ENCODE assay signal across 8 mouse cellular contexts in genomic region chr10:121364801-121365564, GRCm38 (mm10). TPM values are rescaled to one million over a fixed set of nuclear protein-coding genes. Genes with fewer than 3 reads are reported as not detected.
DNase-seq lines count a peak whose midpoint lies in the region; ATAC-seq lines count a peak whose summit lies in the region.

Gene Gns, plus strand, starts transcription at chr10:121365090.

- no peaks in the 10 kb centered on the region for H3K36me3 ChIP-seq in hindbrain, embryonic 14.5 days (replicated peaks; ENCODE audit: control insufficient read depth, insufficient read depth)

- peak within 1 kb of the TSS; percentile 76 for H3K27ac ChIP-seq in hindbrain, embryonic 14.5 days

- H3K4me3 ChIP-seq in hindbrain, embryonic 14.5 days (replicated peaks; ENCODE audit: low read length): peak within 1 kb of the TSS; percentile 100

- H3K27me3 ChIP-seq in hindbrain, embryonic 14.5 days (ENCODE audit: control insufficient read depth, insufficient read depth, low read length): no peaks in the 10 kb centered on the region

- H3K9me3 ChIP-seq in hindbrain, embryonic 14.5 days (ENCODE audit: control insufficient read depth, low read length): no peaks in the 10 kb centered on the region

- H3K4me1 ChIP-seq in hindbrain, embryonic 14.5 days (replicated peaks; ENCODE audit: control insufficient read depth, insufficient read depth, low read length): peaks cover 19% of the 10 kb centered on the region

- peak within 1 kb of the TSS; percentile 76 for H3K4me2 ChIP-seq in hindbrain, embryonic 14.5 days (replicated peaks)

- under 1% methylated on average over 62 of the region's 72 CpGs for WGBS in hindbrain, embryonic 14.5 days

- H3K9ac ChIP-seq in hindbrain, embryonic 14.5 days: peak within 1 kb of the TSS; percentile 92

- peak; percentile 97 for ATAC-seq in hindbrain, embryonic 14.5 days (ENCODE audit: low FRiP score)

- DNase-seq in T-cell, adult 2 months (ENCODE audit: low spot score): peak; percentile 70
- peak; percentile 85 to 92 for DNase-seq in cerebellum, postnatal 36 days
- peak; percentile 74 to 81 for DNase-seq in frontal cortex, postnatal 36 days (ENCODE audit: low spot score in 2 of 2)
- DNase-seq in hindbrain, embryonic 14.5 days (ENCODE audit: low spot score): peak; percentile 88
- peak; percentile 79 to 84 for DNase-seq in layer of hippocampus, postnatal 36 days
- DNase-seq in lung, postnatal 25 days (ENCODE audit: low spot score): peak; percentile 84
- peak; percentile 78 for DNase-seq in retina, adult 2 months (ENCODE audit: low read depth, low spot score)
- peak; percentile 78 for DNase-seq in thymus, postnatal 25 days

RNA-seq across cellular contexts. Expression of gene Gns, which starts in this region (rescaled TPM):
- 53.1 and 54.3 TPM in 2 replicates for polyA plus RNA-seq in hindbrain, embryonic 14.5 days (2014; fragmentation: Nextera tagmentation; extraction: Ambion mirVana)
- 10 to 100 TPM; 77.8 to 80.3 TPM for total RNA-seq in layer of hippocampus, postnatal 36 days (2021)

Comparison
In these comparisons a context has a peak if more than half of its experiments do, and no peak if none do; other contexts are left out.
1. Peak in every context shown above with its lines: DNase-seq, ATAC-seq, H3K4me3 ChIP-seq and H3K27ac ChIP-seq.